12 mouse cellular contexts compared by ENCODE assay signal in the genomic region with DNA sequence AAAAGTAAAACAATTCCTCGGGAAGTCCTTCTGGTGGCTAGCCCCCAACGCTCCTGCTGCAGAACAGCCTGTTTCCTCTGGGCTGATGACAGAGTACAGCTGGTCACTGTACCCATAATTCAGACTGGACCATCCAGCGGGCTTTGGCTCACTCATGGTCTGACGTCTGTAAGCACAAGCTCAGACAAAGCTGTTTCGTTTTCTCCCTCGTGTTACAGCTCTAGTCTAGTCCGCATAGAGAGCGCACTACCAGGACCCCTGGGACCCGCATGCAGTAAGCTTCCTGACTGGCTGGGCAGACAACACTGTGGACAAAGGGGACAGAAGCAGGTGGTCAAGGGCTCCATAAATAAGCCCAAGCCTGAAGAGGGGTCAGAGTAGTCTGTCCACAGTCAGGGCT. TPM values are rescaled to one million over a fixed set of nuclear protein-coding genes. Genes with fewer than 3 reads are reported as not detected.
DNase-seq lines count a peak whose midpoint lies in the region; ATAC-seq and TF ChIP-seq lines count a peak whose summit lies in the region.
"Had no signal": no experiment of that assay in that cellular context is flagged by ENCODE, and none has a peak within 500 bp of the region (broad histone marks: within the 10 kb centered on the region; RNA-seq: fewer than 3 reads in every experiment).

No protein-coding gene starts in this region.

- H3K36me3 ChIP-seq in kidney, adult 2 months (ENCODE audit: control insufficient read depth, insufficient read depth, low read length) = no peaks in the 10 kb centered on the region
- H3K36me3 ChIP-seq in kidney, embryonic 14.5 days (ENCODE audit: control insufficient read depth, insufficient read depth, low read length) = no peaks in the 10 kb centered on the region
- no peaks in the 10 kb centered on the region for H3K36me3 ChIP-seq in hindbrain, postnatal 0 days (ENCODE audit: insufficient read depth, low read length)

- H3K4me3 ChIP-seq in kidney, adult 2 months (ENCODE audit: insufficient read depth, low read depth, low read length) = no peak overlapping the region
- no peak overlapping the region for H3K4me3 ChIP-seq in kidney, embryonic 14.5 days (ENCODE audit: low read length)
- peak overlapping the region; percentile 7 for H3K4me3 ChIP-seq in hindbrain, postnatal 0 days (ENCODE audit: low read length)

- H3K4me2 ChIP-seq in kidney, embryonic 14.5 days (replicated peaks; ENCODE audit: low read depth, low read length) = no peak overlapping the region
- H3K4me2 ChIP-seq in hindbrain, postnatal 0 days (ENCODE audit: low read depth, low read length) = peak overlapping the region; percentile 50

- ATAC-seq in kidney, embryonic 14.5 days (ENCODE audit: low FRiP score, low TSS enrichment) = no peak
- ATAC-seq in hindbrain, postnatal 0 days = 0 out of 2 replicates have a peak, but pooled peaks have one; percentile 25
- ATAC-seq: activated CD4-positive, CD25-positive, alpha-beta regulatory T cell, adult 4 months; inflammation-experienced regulatory T-cells, adult 6 months had no signal

- H3K4me1 ChIP-seq in kidney, adult 2 months (ENCODE audit: control insufficient read depth, insufficient read depth, low read length) = no peaks in the 10 kb centered on the region
- H3K4me1 ChIP-seq in kidney, embryonic 14.5 days (ENCODE audit: control insufficient read depth, insufficient read depth, low read length) = 0 out of 2 replicates have a peak, but pooled peaks cover 9% of the 10 kb centered on the region
- peaks cover 20% of the 10 kb centered on the region for H3K4me1 ChIP-seq in hindbrain, postnatal 0 days (ENCODE audit: insufficient read depth, low read length)

- H3K9ac ChIP-seq in kidney, embryonic 14.5 days (ENCODE audit: low read depth, low read length) = no peak overlapping the region
- H3K9ac ChIP-seq in hindbrain, postnatal 0 days (replicated peaks; ENCODE audit: low read length) = peak overlapping the region; percentile 28
- H3K9ac ChIP-seq: liver, embryonic 14.5 days had no signal

- 79% methylated on average over 9 of the region's 9 CpGs for WGBS in kidney, adult 2 months
- WGBS in kidney, embryonic 14.5 days = 51% methylated on average over 9 of the region's 9 CpGs
- 32% methylated on average over 9 of the region's 9 CpGs for WGBS in hindbrain, postnatal 0 days

- TF ChIP-seq POLR2A in kidney, adult 2 months (IDR thresholded peaks at IDR 0.05; ENCODE audit: low read depth, low read length) = no peak

- H3K27ac ChIP-seq in kidney, adult 2 months (ENCODE audit: insufficient read depth, low read depth, low read length) = no peak overlapping the region
- H3K27ac ChIP-seq in kidney, embryonic 14.5 days (ENCODE audit: low read depth, low read length) = no peak overlapping the region
- peak overlapping the region; percentile 73; the same call in 1 of the 2 replicates for H3K27ac ChIP-seq in hindbrain, postnatal 0 days
- H3K27ac ChIP-seq: liver, embryonic 14.5 days had no signal

- DNase-seq in cerebellum, postnatal 10 days = peak; percentile 49 to 50
- no peak for DNase-seq in cerebellum, adult 8-10 months
- peak; percentile 36 for DNase-seq in kidney, adult 2 months
- peak; percentile 35 for DNase-seq in Muller cell, postnatal 12 days (ENCODE audit: inconsistent ontology term)
- no peak for DNase-seq in hindbrain, postnatal 0 days (ENCODE audit: low spot score)
- DNase-seq in adrenal gland, postnatal 14 days = no peak
- no peak for DNase-seq in right cerebral cortex, adult 18-20 months

- TF ChIP-seq CTCF in kidney, adult 2 months (conservative IDR thresholded peaks at IDR 0.05; ENCODE audit: insufficient read depth, insufficient read length, low read depth, low read length) = no peak
- no peak for TF ChIP-seq CTCF in hindbrain, postnatal 0 days (IDR thresholded peaks at IDR 0.05; ENCODE audit: low read depth)

- no peaks in the 10 kb centered on the region for H3K9me3 ChIP-seq in kidney, embryonic 14.5 days (ENCODE audit: control insufficient read depth, low read length)
- no peaks in the 10 kb centered on the region for H3K9me3 ChIP-seq in hindbrain, postnatal 0 days (ENCODE audit: low read length)

- H3K27me3 ChIP-seq in kidney, adult 2 months (replicated peaks; ENCODE audit: control insufficient read depth, insufficient read depth, low read length) = no peaks in the 10 kb centered on the region
- peaks cover 91% of the 10 kb centered on the region for H3K27me3 ChIP-seq in kidney, embryonic 14.5 days (ENCODE audit: control insufficient read depth, insufficient read depth, low read length)
- no peaks in the 10 kb centered on the region for H3K27me3 ChIP-seq in hindbrain, postnatal 0 days (ENCODE audit: insufficient read depth, low read length)

RNA-seq across cellular contexts. Expression of a gene that starts 33.7 kb away (rescaled TPM):
- 17.7 and 22.1 TPM in 2 replicates for polyA plus RNA-seq in kidney, adult 2 months (2012; rRNA removed)
- 9.4 and 10.9 TPM in 2 replicates for polyA plus RNA-seq in kidney, embryonic 14.5 days (2014; fragmentation: Nextera tagmentation; extraction: Ambion mirVana)
- 90.4 and 92.5 TPM in 2 replicates for total RNA-seq in hindbrain, postnatal 0 days (2014; rRNA removed)
- 123 and 126 TPM in 2 replicates for polyA plus RNA-seq in hindbrain, postnatal 0 days (2015; fragmentation: Nextera tagmentation; extraction: Ambion mirVana)
- 124 and 125 TPM in 2 replicates for total RNA-seq in adrenal gland, postnatal 14 days (2021)

RNA-seq across cellular contexts. Expression of a gene that starts 43.6 kb away (rescaled TPM):
- 0.65 and 0.81 TPM in 2 replicates for polyA plus RNA-seq in kidney, adult 2 months (2012; rRNA removed)
- 1.7 and 2.8 TPM in 2 replicates for polyA plus RNA-seq in kidney, embryonic 14.5 days (2014; fragmentation: Nextera tagmentation; extraction: Ambion mirVana)
- total RNA-seq in hindbrain, postnatal 0 days (2014; rRNA removed) = 1.2 TPM in 1 of 2 replicates, not detected in the other
- polyA plus RNA-seq in hindbrain, postnatal 0 days (2015; fragmentation: Nextera tagmentation; extraction: Ambion mirVana) = 1.1 and 1.7 TPM in 2 replicates
- total RNA-seq in adrenal gland, postnatal 14 days (2021) = 0.52 and 0.90 TPM in 2 replicates
- total RNA-seq: layer of hippocampus, adult 8-10 months had no signal

RNA-seq across cellular contexts. Expression of a gene that starts 56.2 kb away (rescaled TPM):
- 4.4 and 4.5 TPM in 2 replicates for polyA plus RNA-seq in kidney, adult 2 months (2012; rRNA removed)
- 5.9 and 6.0 TPM in 2 replicates for polyA plus RNA-seq in kidney, embryonic 14.5 days (2014; fragmentation: Nextera tagmentation; extraction: Ambion mirVana)
- total RNA-seq in hindbrain, postnatal 0 days (2014; rRNA removed) = 6.6 and 7.2 TPM in 2 replicates
- 12.3 and 12.5 TPM in 2 replicates for polyA plus RNA-seq in hindbrain, postnatal 0 days (2015; fragmentation: Nextera tagmentation; extraction: Ambion mirVana)
- 7.1 and 7.4 TPM in 2 replicates for total RNA-seq in adrenal gland, postnatal 14 days (2021)

Comparison
In these comparisons a context has a peak if more than half of its experiments do, and no peak if none do; other contexts are left out.
1. DNase-seq: peak in cerebellum, postnatal 10 days (2 of 2), kidney, adult 2 months (single experiment) and Muller cell, postnatal 12 days (single experiment); none in cerebellum, adult 8-10 months (single experiment), hindbrain, postnatal 0 days (single experiment), adrenal gland, postnatal 14 days (single experiment) and right cerebral cortex, adult 18-20 months (single experiment).